Mouse (Mus musculus) cerebellum, postnatal 4 days (tissue): Measurements from ENCODE around the gene Baiap2l2.

Source experiments
- DNase-seq, 2 experiments: peaks; one replicate each; pipeline ENCODE4 v3.0.0; 2022; ENCODE audit warnings: low spot score in 2 of 2, mixed read lengths in 1 of 2

Gene Baiap2l2

DNA sequence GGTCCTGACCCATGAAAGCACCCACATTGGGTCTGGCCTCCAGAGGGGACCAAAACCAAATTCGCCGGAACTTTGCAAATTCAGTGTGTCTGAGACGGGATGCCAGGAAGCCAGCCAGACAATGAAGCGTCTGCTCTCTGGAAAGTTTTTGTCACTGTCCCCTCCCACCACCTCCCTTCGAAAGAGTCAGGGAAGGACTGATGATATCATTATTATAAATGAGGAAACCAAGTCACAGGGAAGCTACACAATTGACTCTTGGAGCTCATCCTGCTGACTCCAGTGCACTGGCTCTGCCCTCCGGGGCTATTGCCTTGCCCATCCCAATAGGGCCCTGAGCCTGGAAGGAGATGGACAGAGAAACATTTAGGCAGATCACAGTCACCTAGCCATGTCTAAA lies 71.7 kb downstream of the Baiap2l2 start:
- no peak for DNase-seq

DNA sequence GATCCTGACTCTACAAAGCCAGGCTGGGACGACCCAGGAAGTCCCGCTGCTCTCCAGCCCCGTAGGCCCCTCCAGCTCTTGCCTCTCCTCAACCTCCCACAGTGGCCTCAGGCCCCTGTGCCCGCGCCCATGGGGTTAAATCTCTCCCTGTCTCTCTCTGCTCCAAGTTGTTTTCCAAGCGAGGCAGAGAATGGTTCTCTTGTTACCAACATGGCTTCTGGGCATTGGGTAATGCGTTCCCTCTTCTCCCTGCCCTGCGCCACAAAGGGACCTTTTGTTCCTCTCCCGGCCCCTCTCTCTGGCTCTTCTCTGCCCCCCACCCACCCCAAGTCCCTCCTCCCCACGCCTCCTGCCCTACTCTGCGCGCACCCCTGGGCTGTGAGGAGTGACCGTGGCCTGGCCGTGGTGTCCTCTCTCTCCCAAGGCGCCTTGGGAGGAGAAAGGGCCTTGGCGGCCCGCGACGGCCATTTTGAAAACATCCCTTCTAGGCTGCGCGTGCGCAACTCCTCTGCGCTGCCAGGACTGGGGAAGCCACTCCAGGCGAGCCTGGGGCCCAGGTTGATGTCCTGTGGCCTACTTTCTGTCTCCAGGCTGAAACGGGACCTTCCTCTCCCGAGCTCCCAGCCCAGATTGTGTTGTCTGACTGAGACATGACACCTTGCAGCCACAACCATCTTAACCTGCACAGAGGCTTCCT lies 72.4 kb downstream of the Baiap2l2 start:
- DNase-seq = no peak

GRCm38 (mm10) chr15:79210357-79210756 lies 75.0 kb downstream of the Baiap2l2 start:
- DNase-seq = no peak

GRCm38 (mm10) chr15:79208758-79209439 lies 76.4 kb downstream of the Baiap2l2 start:
- DNase-seq = no peak

GRCm38 (mm10) chr15:79208211-79208610 lies 77.1 kb downstream of the Baiap2l2 start:
- no peak for DNase-seq
